Mouse (Mus musculus) lung, adult 2 months (tissue): Measurements from ENCODE around the gene Mdga1.

Experiments used
- CTCF ChIP-seq: fragments of 200-500 bp; IDR thresholded peaks from 2 replicates; pipeline ENCODE4 v1.5.1; 2011; ENCODE audit warnings: mild to moderate bottlenecking, low read length, control low read depth; ENCODE audit not compliant: insufficient read depth
- POLR2A ChIP-seq: fragments of 200-500 bp; IDR thresholded peaks from 2 replicates; pipeline ENCODE4 v1.6.1; 2011; ENCODE audit warnings: low read depth, mild to moderate bottlenecking, control low read depth, low read length, borderline replicate concordance; ENCODE audit errors: extremely low read depth

- TF ChIP-seq POLR2A (no peak), CTCF (no peak)
Measured at GRCm38 (mm10) chr17:29932753-29933152, 37.1 kb downstream of the Mdga1 start.
